Comparison of ENCODE assay signal across 8 mouse cellular contexts in genomic region chr2:153943537-153943936, GRCm38 (mm10). TPM values are rescaled to one million over a fixed set of nuclear protein-coding genes. Genes with fewer than 3 reads are reported as not detected.
DNase-seq lines count a peak whose midpoint lies in the region; ATAC-seq and TF ChIP-seq lines count a peak whose summit lies in the region.
"Had no signal": no experiment of that assay in that cellular context is flagged by ENCODE, and none has a peak within 500 bp of the region (broad histone marks: within the 10 kb centered on the region; RNA-seq: fewer than 3 reads in every experiment).

No protein-coding gene starts in this region.

- H3K9me3 ChIP-seq in midbrain, embryonic 14.5 days (ENCODE audit: control insufficient read depth, low read length) = no peaks in the 10 kb centered on the region
- no peaks in the 10 kb centered on the region for H3K9me3 ChIP-seq in midbrain, embryonic 13.5 days
- no peaks in the 10 kb centered on the region for H3K9me3 ChIP-seq in lung, embryonic 14.5 days (ENCODE audit: low read depth, low read length)
- H3K9me3 ChIP-seq: heart, embryonic 13.5 days had no signal

- H3K9ac ChIP-seq in midbrain, embryonic 14.5 days (replicated peaks; ENCODE audit: low read length) = no peak overlapping the region
- no peak overlapping the region for H3K9ac ChIP-seq in midbrain, embryonic 13.5 days (replicated peaks)
- no peak overlapping the region for H3K9ac ChIP-seq in lung, embryonic 14.5 days
- H3K9ac ChIP-seq: heart, embryonic 13.5 days had no signal

- WGBS in midbrain, embryonic 14.5 days = 44% methylated on average over 3 of the region's 3 CpGs
- 43% methylated on average over 3 of the region's 3 CpGs for WGBS in midbrain, embryonic 13.5 days
- 33% methylated on average over 3 of the region's 3 CpGs for WGBS in lung, embryonic 14.5 days
- WGBS in small intestine, adult 2 months = 32% methylated on average over 3 of the region's 3 CpGs

- no peak overlapping the region for H3K4me3 ChIP-seq in midbrain, embryonic 14.5 days (replicated peaks; ENCODE audit: low read depth, low read length)
- H3K4me3 ChIP-seq in midbrain, embryonic 13.5 days (replicated peaks) = no peak overlapping the region
- H3K4me3 ChIP-seq in lung, embryonic 14.5 days (ENCODE audit: low read depth, low read length) = no peak overlapping the region
- H3K4me3 ChIP-seq in small intestine, adult 2 months (ENCODE audit: low read depth, low read length) = no peak overlapping the region
- H3K4me3 ChIP-seq: heart, embryonic 13.5 days had no signal

- no peak for TF ChIP-seq POLR2A in small intestine, adult 2 months (IDR thresholded peaks at IDR 0.05; ENCODE audit: low read depth, low read length)

- no peak overlapping the region for H3K27ac ChIP-seq in midbrain, embryonic 14.5 days (replicated peaks; ENCODE audit: low read depth, low read length)
- no peak overlapping the region for H3K27ac ChIP-seq in midbrain, embryonic 13.5 days
- no peak overlapping the region for H3K27ac ChIP-seq in lung, embryonic 14.5 days (ENCODE audit: low read depth)
- no peak overlapping the region for H3K27ac ChIP-seq in small intestine, adult 2 months (ENCODE audit: insufficient read depth, low read depth, low read length)
- H3K27ac ChIP-seq: heart, embryonic 13.5 days had no signal

- no peak overlapping the region for H3K4me2 ChIP-seq in midbrain, embryonic 14.5 days (ENCODE audit: low read length)
- H3K4me2 ChIP-seq in midbrain, embryonic 13.5 days (replicated peaks) = no peak overlapping the region
- H3K4me2 ChIP-seq in lung, embryonic 14.5 days = no peak overlapping the region
- H3K4me2 ChIP-seq: heart, embryonic 13.5 days had no signal

- H3K27me3 ChIP-seq in midbrain, embryonic 14.5 days (ENCODE audit: control insufficient read depth, insufficient read depth, low read length) = no peaks in the 10 kb centered on the region
- no peaks in the 10 kb centered on the region for H3K27me3 ChIP-seq in midbrain, embryonic 13.5 days
- H3K27me3 ChIP-seq in lung, embryonic 14.5 days (ENCODE audit: insufficient read depth, low read length) = no peaks in the 10 kb centered on the region
- no peaks in the 10 kb centered on the region for H3K27me3 ChIP-seq in small intestine, adult 2 months (ENCODE audit: control insufficient read depth, insufficient read depth, low read length)

- DNase-seq in midbrain, embryonic 14.5 days = peak; percentile 69
- peak; percentile 49 for DNase-seq in adrenal gland, adult 2 months
- DNase-seq in cerebellum, postnatal 36 days = peak; percentile 72 to 75
- peak; percentile 49 for DNase-seq in kidney, adult 9 months
- DNase-seq in lung, embryonic 14.5 days = peak; percentile 65

- no peak for ATAC-seq in midbrain, embryonic 14.5 days (ENCODE audit: low FRiP score, low TSS enrichment)
- no peak for ATAC-seq in midbrain, embryonic 13.5 days
- no peak for ATAC-seq in lung, embryonic 14.5 days (ENCODE audit: insufficient read depth)

- no peaks in the 10 kb centered on the region for H3K36me3 ChIP-seq in midbrain, embryonic 14.5 days (ENCODE audit: control insufficient read depth, insufficient read depth, low read length)
- H3K36me3 ChIP-seq in midbrain, embryonic 13.5 days = no peaks in the 10 kb centered on the region
- H3K36me3 ChIP-seq in lung, embryonic 14.5 days (ENCODE audit: insufficient read depth) = no peaks in the 10 kb centered on the region
- H3K36me3 ChIP-seq in small intestine, adult 2 months (ENCODE audit: control insufficient read depth, insufficient read depth, low read length) = no peaks in the 10 kb centered on the region
- H3K36me3 ChIP-seq: heart, embryonic 13.5 days had no signal

- H3K4me1 ChIP-seq in midbrain, embryonic 14.5 days (ENCODE audit: control insufficient read depth, insufficient read depth, low read length) = no peaks in the 10 kb centered on the region
- no peaks in the 10 kb centered on the region for H3K4me1 ChIP-seq in midbrain, embryonic 13.5 days (replicated peaks)
- H3K4me1 ChIP-seq in lung, embryonic 14.5 days (ENCODE audit: insufficient read depth) = no peaks in the 10 kb centered on the region
- H3K4me1 ChIP-seq in small intestine, adult 2 months (ENCODE audit: control insufficient read depth, insufficient read depth, insufficient read length, low read length) = no peaks in the 10 kb centered on the region
- H3K4me1 ChIP-seq: heart, embryonic 13.5 days had no signal

- TF ChIP-seq CTCF in lung, embryonic 14.5 days (IDR thresholded peaks at IDR 0.05; ENCODE audit: low read depth) = peak; percentile 76
- TF ChIP-seq CTCF in small intestine, adult 2 months (IDR thresholded peaks at IDR 0.05; ENCODE audit: extremely low read depth, insufficient read length, insufficient replicate concordance, low read depth, low read length) = peak; percentile 78; the same call in 1 of the 2 replicates

RNA-seq across cellular contexts. Expression of gene Bpifb4, which starts 5.5 kb away (rescaled TPM):
- polyA plus RNA-seq in midbrain, embryonic 14.5 days (2014; fragmentation: Nextera tagmentation; extraction: Ambion mirVana) = not detected in 2 replicates
- not detected in 2 replicates for polyA plus RNA-seq in midbrain, embryonic 13.5 days (2015; fragmentation: Nextera tagmentation; extraction: Ambion mirVana)
- total RNA-seq in adrenal gland, adult 2 months (2021) = not detected
- polyA plus RNA-seq in adrenal gland, adult 2 months (2012; rRNA removed) = 0.07 TPM in 1 of 2 replicates, not detected in the other
- not detected in 2 replicates for polyA plus RNA-seq in lung, embryonic 14.5 days (2014; fragmentation: Nextera tagmentation; extraction: Ambion mirVana)
- polyA plus RNA-seq in small intestine, adult 2 months (2012; rRNA removed) = 0.13 TPM in 1 of 2 replicates, not detected in the other
- polyA plus RNA-seq: heart, embryonic 13.5 days had no signal

RNA-seq across cellular contexts. Expression of gene Bpifb3, which starts 25.5 kb away (rescaled TPM):
- polyA plus RNA-seq in midbrain, embryonic 14.5 days (2014; fragmentation: Nextera tagmentation; extraction: Ambion mirVana) = not detected in 2 replicates
- not detected in 2 replicates for polyA plus RNA-seq in midbrain, embryonic 13.5 days (2015; fragmentation: Nextera tagmentation; extraction: Ambion mirVana)
- total RNA-seq in adrenal gland, adult 2 months (2021) = not detected
- polyA plus RNA-seq in adrenal gland, adult 2 months (2012; rRNA removed) = not detected in 2 replicates
- not detected in 2 replicates for polyA plus RNA-seq in lung, embryonic 14.5 days (2014; fragmentation: Nextera tagmentation; extraction: Ambion mirVana)
- polyA plus RNA-seq in small intestine, adult 2 months (2012; rRNA removed) = not detected in 2 replicates
- polyA plus RNA-seq: heart, embryonic 13.5 days had no signal

RNA-seq across cellular contexts. Expression of gene Bpifa6, which starts 31.2 kb away (rescaled TPM):
- not detected in 2 replicates for polyA plus RNA-seq in midbrain, embryonic 14.5 days (2014; fragmentation: Nextera tagmentation; extraction: Ambion mirVana)
- not detected in 2 replicates for polyA plus RNA-seq in midbrain, embryonic 13.5 days (2015; fragmentation: Nextera tagmentation; extraction: Ambion mirVana)
- not detected for total RNA-seq in adrenal gland, adult 2 months (2021)
- not detected in 2 replicates for polyA plus RNA-seq in adrenal gland, adult 2 months (2012; rRNA removed)
- polyA plus RNA-seq in lung, embryonic 14.5 days (2014; fragmentation: Nextera tagmentation; extraction: Ambion mirVana) = not detected in 2 replicates
- not detected in 2 replicates for polyA plus RNA-seq in small intestine, adult 2 months (2012; rRNA removed)
- polyA plus RNA-seq: heart, embryonic 13.5 days had no signal

RNA-seq across cellular contexts. Expression of gene Bpifb6, which starts 43.3 kb away (rescaled TPM):
- polyA plus RNA-seq in midbrain, embryonic 14.5 days (2014; fragmentation: Nextera tagmentation; extraction: Ambion mirVana) = 0.12 TPM in 1 of 2 replicates, not detected in the other
- not detected in 2 replicates for polyA plus RNA-seq in midbrain, embryonic 13.5 days (2015; fragmentation: Nextera tagmentation; extraction: Ambion mirVana)
- 1 to 10 TPM in 1 of 2 experiments, under 1 TPM in 1; 0.55 to 6.3 TPM for total RNA-seq in adrenal gland, adult 2 months (2021)
- 0.06 TPM in 1 of 2 replicates, not detected in the other for polyA plus RNA-seq in adrenal gland, adult 2 months (2012; rRNA removed)
- not detected in 2 replicates for polyA plus RNA-seq in lung, embryonic 14.5 days (2014; fragmentation: Nextera tagmentation; extraction: Ambion mirVana)
- polyA plus RNA-seq in small intestine, adult 2 months (2012; rRNA removed) = not detected in 2 replicates
- polyA plus RNA-seq: heart, embryonic 13.5 days had no signal
